10 mouse cellular contexts compared by ENCODE assay signal in the genomic region with DNA sequence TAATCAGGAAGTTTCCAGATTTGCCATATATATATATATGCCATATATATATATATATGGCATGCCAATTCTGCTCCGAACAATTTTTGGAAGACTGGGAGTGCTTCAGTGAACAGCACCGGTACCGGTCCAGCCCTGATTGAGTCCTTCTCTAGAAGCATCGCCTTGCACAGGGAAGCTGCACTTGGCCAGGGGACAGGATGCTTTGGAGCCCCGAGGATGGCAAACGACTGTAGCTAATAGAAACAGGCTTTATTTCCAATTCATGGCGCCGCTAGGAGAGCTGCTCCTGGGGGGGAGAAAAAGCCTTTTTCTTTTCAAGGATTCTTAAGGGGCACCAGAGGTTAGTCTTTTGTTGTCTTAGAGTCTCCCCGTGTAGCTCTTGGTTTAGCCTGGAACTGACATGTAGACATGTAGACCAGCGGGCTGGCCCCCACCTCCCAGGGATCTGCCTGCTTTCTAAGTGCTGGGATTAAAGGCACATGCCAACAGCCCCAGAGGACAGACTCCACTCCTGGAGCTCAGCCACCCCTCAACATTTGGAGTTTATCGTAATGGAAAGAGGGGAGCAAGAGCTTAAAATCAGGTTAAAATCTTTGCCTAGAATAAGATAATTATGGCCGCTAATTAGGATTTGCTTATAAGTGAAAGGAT. TPM values are rescaled to one million over a fixed set of nuclear protein-coding genes. Genes with fewer than 3 reads are reported as not detected.
DNase-seq lines count a peak whose midpoint lies in the region; ATAC-seq and TF ChIP-seq lines count a peak whose summit lies in the region.
"Had no signal": no experiment of that assay in that cellular context is flagged by ENCODE, and none has a peak within 500 bp of the region (broad histone marks: within the 10 kb centered on the region; RNA-seq: fewer than 3 reads in every experiment).

No protein-coding gene starts in this region.

- no peak for DNase-seq in heart, adult 2 months
- peak; percentile 69 for DNase-seq in cerebellum, postnatal 10 days
- DNase-seq in stomach, postnatal 0 days (ENCODE audit: low spot score), result no peak
- no peak for DNase-seq in frontal cortex, postnatal 36 days (ENCODE audit: low spot score in 2 of 2)
- DNase-seq in gastrocnemius, postnatal 4 days (ENCODE audit: low spot score in 2 of 2), result no peak
- DNase-seq: kidney, postnatal 10 days; thymus, adult 18-20 months had no signal

- peaks cover 40% of the 10 kb centered on the region for H3K4me1 ChIP-seq in heart, embryonic 13.5 days
- peaks cover under 1% of the 10 kb centered on the region for H3K4me1 ChIP-seq in heart, adult 2 months (ENCODE audit: control insufficient read depth, insufficient read depth, low read length)
- peaks cover 26% of the 10 kb centered on the region for H3K4me1 ChIP-seq in forebrain, embryonic 12.5 days
- peaks cover 62% of the 10 kb centered on the region for H3K4me1 ChIP-seq in liver, embryonic 16.5 days (ENCODE audit: control insufficient read depth, low read depth, low read length)
- H3K4me1 ChIP-seq in stomach, postnatal 0 days (replicated peaks; ENCODE audit: control insufficient read depth, insufficient read depth), result no peaks in the 10 kb centered on the region

- H3K9ac ChIP-seq in heart, embryonic 13.5 days, result no peak overlapping the region
- no peak overlapping the region for H3K9ac ChIP-seq in heart, adult 2 months (ENCODE audit: low read depth, low read length)
- H3K9ac ChIP-seq in forebrain, embryonic 12.5 days, result peak overlapping the region; percentile 51
- no peak overlapping the region; the same call in 1 of the 2 replicates for H3K9ac ChIP-seq in liver, embryonic 16.5 days (ENCODE audit: low read depth, low read length)
- no peak overlapping the region for H3K9ac ChIP-seq in stomach, postnatal 0 days (ENCODE audit: low read length)

- H3K9me3 ChIP-seq in heart, embryonic 13.5 days, result no peaks in the 10 kb centered on the region
- H3K9me3 ChIP-seq in forebrain, embryonic 12.5 days, result no peaks in the 10 kb centered on the region
- no peaks in the 10 kb centered on the region for H3K9me3 ChIP-seq in liver, embryonic 16.5 days (replicated peaks; ENCODE audit: control insufficient read depth, low read length)
- H3K9me3 ChIP-seq in stomach, postnatal 0 days (ENCODE audit: control insufficient read depth, low read length), result no peaks in the 10 kb centered on the region

- H3K79me2 ChIP-seq in heart, adult 2 months (replicated peaks; ENCODE audit: control insufficient read depth, insufficient read depth, low read length), result peaks cover under 1% of the 10 kb centered on the region

- peak overlapping the region; percentile 79 for H3K4me2 ChIP-seq in heart, embryonic 13.5 days
- H3K4me2 ChIP-seq in forebrain, embryonic 12.5 days, result peak overlapping the region; percentile 21
- peak overlapping the region; percentile 86; the same call in 1 of the 2 replicates for H3K4me2 ChIP-seq in liver, embryonic 16.5 days (ENCODE audit: low read depth, low read length)
- no peak overlapping the region for H3K4me2 ChIP-seq in stomach, postnatal 0 days (replicated peaks; ENCODE audit: low read depth)

- H3K27me3 ChIP-seq in heart, embryonic 13.5 days (replicated peaks), result no peaks in the 10 kb centered on the region
- no peaks in the 10 kb centered on the region for H3K27me3 ChIP-seq in heart, adult 2 months (ENCODE audit: control insufficient read depth, insufficient read depth, low read length)
- H3K27me3 ChIP-seq in forebrain, embryonic 12.5 days, result no peaks in the 10 kb centered on the region
- no peaks in the 10 kb centered on the region for H3K27me3 ChIP-seq in liver, embryonic 16.5 days (ENCODE audit: control insufficient read depth, insufficient read depth, low read depth, low read length)
- H3K27me3 ChIP-seq in stomach, postnatal 0 days (ENCODE audit: control insufficient read depth, insufficient read depth, low read length), result no peaks in the 10 kb centered on the region

- TF ChIP-seq POLR2A in heart, adult 2 months (IDR thresholded peaks at IDR 0.05; ENCODE audit: insufficient read depth, low read depth, low read length), result no peak

- no peak for TF ChIP-seq CTCF in heart, adult 2 months (IDR thresholded peaks at IDR 0.05)
- no peak for TF ChIP-seq CTCF in stomach, postnatal 0 days (IDR thresholded peaks at IDR 0.05; ENCODE audit: low read depth)

- ATAC-seq in heart, embryonic 13.5 days (ENCODE audit: extremely low read depth, insufficient number of reproducible peaks, low FRiP score, low TSS enrichment), result no peak
- no peak for ATAC-seq in forebrain, embryonic 12.5 days (ENCODE audit: low FRiP score)
- ATAC-seq in liver, embryonic 16.5 days (ENCODE audit: low read depth), result no peak
- no peak for ATAC-seq in stomach, postnatal 0 days (ENCODE audit: low FRiP score, low TSS enrichment)

- H3K4me3 ChIP-seq in heart, embryonic 13.5 days, result 0 out of 2 replicates have a peak overlapping the region, but pooled peaks have one; percentile 2
- no peak overlapping the region for H3K4me3 ChIP-seq in heart, adult 2 months
- 0 out of 2 replicates have a peak overlapping the region, but pooled peaks have one; percentile 1 for H3K4me3 ChIP-seq in forebrain, embryonic 12.5 days (replicated peaks)
- no peak overlapping the region for H3K4me3 ChIP-seq in liver, embryonic 16.5 days (ENCODE audit: low read depth, low read length)
- no peak overlapping the region for H3K4me3 ChIP-seq in stomach, postnatal 0 days (ENCODE audit: low read depth, low read length)

- H3K27ac ChIP-seq in heart, embryonic 13.5 days (replicated peaks), result no peak overlapping the region
- no peak overlapping the region for H3K27ac ChIP-seq in heart, adult 2 months
- peak overlapping the region; percentile 56 for H3K27ac ChIP-seq in forebrain, embryonic 12.5 days
- H3K27ac ChIP-seq in liver, embryonic 16.5 days (ENCODE audit: low read length), result peak overlapping the region; percentile 38; the same call in 1 of the 2 replicates
- no peak overlapping the region for H3K27ac ChIP-seq in stomach, postnatal 0 days (replicated peaks)

- intact Hi-C loops in heart, adult 2 months (cut with DNase I), result loop anchor here (2.0 kb wide), 1 partner anchor 15 kb away; no protein-coding TSS in a partner anchor

- H3K36me3 ChIP-seq in heart, embryonic 13.5 days, result peaks cover 8% of the 10 kb centered on the region
- peaks cover 12% of the 10 kb centered on the region for H3K36me3 ChIP-seq in heart, adult 2 months (ENCODE audit: control insufficient read depth, insufficient read depth, low read length)
- peaks cover 3% of the 10 kb centered on the region for H3K36me3 ChIP-seq in forebrain, embryonic 12.5 days (replicated peaks)
- H3K36me3 ChIP-seq in liver, embryonic 16.5 days (ENCODE audit: control insufficient read depth, insufficient read depth), result peaks cover 7% of the 10 kb centered on the region
- no peaks in the 10 kb centered on the region for H3K36me3 ChIP-seq in stomach, postnatal 0 days (ENCODE audit: control insufficient read depth, insufficient read depth, low read length)

- WGBS in heart, embryonic 13.5 days, result 63% methylated on average over 12 of the region's 12 CpGs
- 78% methylated on average over 12 of the region's 12 CpGs for WGBS in heart, adult 2 months
- 32% methylated on average over 12 of the region's 12 CpGs for WGBS in forebrain, embryonic 12.5 days
- 81% methylated on average over 12 of the region's 12 CpGs for WGBS in liver, embryonic 16.5 days (ENCODE audit: insufficient replicate concordance)
- WGBS in stomach, postnatal 0 days, result 69% methylated on average over 12 of the region's 12 CpGs

- no peak for TF ChIP-seq EP300 in heart, adult 2 months (IDR thresholded peaks at IDR 0.05; ENCODE audit: insufficient read depth, low read depth, low read length)
- no peak for TF ChIP-seq EP300 in stomach, postnatal 0 days (optimal IDR thresholded peaks at IDR 0.05)

RNA-seq across cellular contexts. Expression of a gene that starts 1.8 kb away (rescaled TPM):
- polyA plus RNA-seq in heart, embryonic 13.5 days (2015; fragmentation: Nextera tagmentation; extraction: Ambion mirVana), result 1,623 and 1,726 TPM in 2 replicates
- total RNA-seq in heart, adult 2 months (2021), result 100 to 1,000 TPM; 405 to 430 TPM
- 258 and 363 TPM in 2 replicates for polyA plus RNA-seq in heart, adult 2 months (2012; rRNA removed)
- 3,507 and 3,679 TPM in 2 replicates for polyA plus RNA-seq in forebrain, embryonic 12.5 days (2016; fragmentation: Nextera tagmentation; extraction: Ambion mirVana)
- polyA plus RNA-seq in liver, embryonic 16.5 days (2015; fragmentation: Nextera tagmentation; extraction: Ambion mirVana), result 2,020 and 2,074 TPM in 2 replicates
- 1,633 and 1,693 TPM in 2 replicates for polyA plus RNA-seq in stomach, postnatal 0 days (2015; fragmentation: Nextera tagmentation; extraction: Ambion mirVana)
- 100 to 1,000 TPM; 776 to 797 TPM for total RNA-seq in gastrocnemius, postnatal 4 days (2021)

RNA-seq across cellular contexts. Expression of a gene that starts 35.4 kb away (rescaled TPM):
- 22.0 and 23.9 TPM in 2 replicates for polyA plus RNA-seq in heart, embryonic 13.5 days (2015; fragmentation: Nextera tagmentation; extraction: Ambion mirVana)
- 10 to 100 TPM; 11.7 to 12.1 TPM for total RNA-seq in heart, adult 2 months (2021)
- 5.0 and 9.8 TPM in 2 replicates for polyA plus RNA-seq in heart, adult 2 months (2012; rRNA removed)
- polyA plus RNA-seq in forebrain, embryonic 12.5 days (2016; fragmentation: Nextera tagmentation; extraction: Ambion mirVana), result 39.0 and 39.1 TPM in 2 replicates
- 20.9 and 21.5 TPM in 2 replicates for polyA plus RNA-seq in liver, embryonic 16.5 days (2015; fragmentation: Nextera tagmentation; extraction: Ambion mirVana)
- polyA plus RNA-seq in stomach, postnatal 0 days (2015; fragmentation: Nextera tagmentation; extraction: Ambion mirVana), result 18.8 and 20.0 TPM in 2 replicates
- total RNA-seq in gastrocnemius, postnatal 4 days (2021), result 10 to 100 TPM; 18.5 to 20.0 TPM

Comparison
In these comparisons a context has a peak if more than half of its experiments do, and no peak if none do; other contexts are left out.
1. H3K4me3 ChIP-seq: peak in heart, embryonic 13.5 days (single experiment) and forebrain, embryonic 12.5 days (single experiment); none in heart, adult 2 months (single experiment), liver, embryonic 16.5 days (single experiment) and stomach, postnatal 0 days (single experiment).
2. H3K27ac ChIP-seq: peak in forebrain, embryonic 12.5 days (single experiment) and liver, embryonic 16.5 days (single experiment); none in heart, embryonic 13.5 days (single experiment), heart, adult 2 months (single experiment) and stomach, postnatal 0 days (single experiment).
3. DNase-seq: peak in cerebellum, postnatal 10 days (2 of 2); none in heart, adult 2 months (0 of 2), stomach, postnatal 0 days (single experiment), frontal cortex, postnatal 36 days (0 of 2) and gastrocnemius, postnatal 4 days (0 of 2).